Mouse (Mus musculus): ENCODE measurements at regions not wholly inside any gene's neighbourhood (a gene's known extent, or its start where the extent isn't known, plus 50 kb on each side); places are given as distances from the start of the nearest gene placed in this dataset.
A peak's percentile ranks its signal among the peaks of the same experiment; 100 is the strongest.

DNA sequence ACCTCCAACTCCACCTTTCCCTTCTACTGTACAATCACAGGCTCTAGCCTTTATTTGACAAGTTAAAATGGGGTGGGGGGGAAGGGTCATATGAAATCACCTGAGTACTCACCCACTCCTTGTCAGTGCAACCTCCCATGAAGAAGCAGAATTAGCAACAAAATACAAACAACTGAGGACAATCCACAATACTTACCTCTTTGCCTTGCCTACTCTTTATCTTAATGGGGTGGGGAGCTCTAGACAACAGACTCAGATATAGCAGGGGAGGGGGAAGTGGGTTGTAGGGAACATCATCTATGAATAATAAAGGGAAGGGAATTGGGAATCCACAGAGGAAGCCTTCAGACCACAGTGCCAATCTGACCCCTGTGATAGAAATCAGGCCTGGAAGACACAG lies 86.1 kb upstream of the Phyhipl start:
- DNase-seq (ENCODE audit: extremely low spot score in 1 of 2, low spot score in 1 of 2) = no peak

- no peak for DNase-seq (ENCODE audit: extremely low spot score in 1 of 2, low spot score in 1 of 2)
Observed at GRCm38 (mm10) chr10:70740095-70740494, 84.3 kb upstream of the Phyhipl start.

GRCm38 (mm10) chr10:70739348-70739966 lies 83.7 kb upstream of the Phyhipl start:
- DNase-seq (ENCODE audit: extremely low spot score in 1 of 2, low spot score in 1 of 2) = no peak

DNA sequence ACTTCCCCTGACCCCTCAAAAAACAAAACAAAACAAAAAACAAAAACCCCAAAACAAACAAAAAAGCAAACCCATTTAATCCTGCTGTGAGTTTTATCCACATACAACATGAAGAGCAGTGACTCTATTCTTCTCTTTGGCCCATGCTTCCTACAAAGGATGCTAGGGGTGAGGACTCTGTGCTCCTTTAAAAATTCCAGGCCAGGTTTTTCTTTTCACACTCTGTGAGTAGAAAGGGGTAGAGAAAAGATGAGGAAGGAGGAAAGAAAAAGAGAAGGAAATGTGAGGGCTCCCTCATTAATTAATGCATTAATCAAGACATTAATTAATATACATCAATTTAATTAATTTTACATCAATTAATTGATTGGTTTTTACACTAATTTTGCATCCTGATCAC lies 82.9 kb upstream of the Phyhipl start:
- no peak for DNase-seq (ENCODE audit: extremely low spot score in 1 of 2, low spot score in 1 of 2)

- no peak for DNase-seq (ENCODE audit: extremely low spot score in 1 of 2, low spot score in 1 of 2)
Observed at GRCm38 (mm10) chr10:70733956-70734355, 78.2 kb upstream of the Phyhipl start.

GRCm38 (mm10) chr10:70733478-70733877 lies 77.7 kb upstream of the Phyhipl start:
- DNase-seq (ENCODE audit: extremely low spot score in 1 of 2, low spot score in 1 of 2) = no peak

GRCm38 (mm10) chr10:70725091-70725490 lies 69.3 kb upstream of the Phyhipl start:
- DNase-seq (ENCODE audit: extremely low spot score in 1 of 2, low spot score in 1 of 2) = no peak

DNA sequence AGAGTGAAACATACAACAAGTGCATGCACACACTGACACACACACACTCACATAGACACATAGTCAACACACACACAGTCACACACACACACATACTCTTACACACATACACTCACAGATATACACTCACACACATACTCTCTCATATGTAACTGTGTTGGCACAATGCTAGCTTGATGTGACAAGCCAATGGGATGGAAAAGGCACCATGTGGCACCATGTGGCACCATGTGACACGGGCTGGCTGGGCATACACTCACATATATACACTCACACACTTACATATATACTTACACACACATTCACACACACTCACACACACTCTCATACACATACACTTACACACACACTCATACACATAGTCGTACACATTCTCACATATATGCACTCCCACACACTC lies 67.0 kb upstream of the Phyhipl start:
- DNase-seq (ENCODE audit: extremely low spot score in 1 of 2, low spot score in 1 of 2) = no peak

- DNase-seq (ENCODE audit: extremely low spot score in 1 of 2, low spot score in 1 of 2) = no peak
Observed at GRCm38 (mm10) chr10:70722381-70722780, 66.6 kb upstream of the Phyhipl start.

DNA sequence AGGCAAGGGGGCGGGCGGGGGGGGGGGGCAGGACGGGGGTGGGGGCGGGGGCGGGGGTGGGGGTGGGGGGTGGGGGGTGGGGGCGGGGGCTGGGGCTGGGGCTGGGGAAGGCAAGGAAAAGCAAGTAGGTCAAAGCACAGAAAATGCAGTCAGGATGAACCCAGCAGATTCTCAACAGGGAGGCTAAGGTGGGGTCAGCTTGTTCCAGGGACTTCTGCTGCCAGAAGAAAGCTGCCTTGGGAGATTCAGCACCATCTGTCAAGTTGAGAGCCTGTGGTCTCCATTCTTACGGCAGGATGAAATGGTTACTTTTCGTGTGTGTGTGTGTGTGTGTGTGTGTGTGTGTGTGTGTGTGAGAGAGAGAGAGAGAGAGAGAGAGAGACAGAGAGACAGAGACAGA lies 61.7 kb upstream of the Phyhipl start:
- no peak for DNase-seq (ENCODE audit: extremely low spot score in 1 of 2, low spot score in 1 of 2)

DNA sequence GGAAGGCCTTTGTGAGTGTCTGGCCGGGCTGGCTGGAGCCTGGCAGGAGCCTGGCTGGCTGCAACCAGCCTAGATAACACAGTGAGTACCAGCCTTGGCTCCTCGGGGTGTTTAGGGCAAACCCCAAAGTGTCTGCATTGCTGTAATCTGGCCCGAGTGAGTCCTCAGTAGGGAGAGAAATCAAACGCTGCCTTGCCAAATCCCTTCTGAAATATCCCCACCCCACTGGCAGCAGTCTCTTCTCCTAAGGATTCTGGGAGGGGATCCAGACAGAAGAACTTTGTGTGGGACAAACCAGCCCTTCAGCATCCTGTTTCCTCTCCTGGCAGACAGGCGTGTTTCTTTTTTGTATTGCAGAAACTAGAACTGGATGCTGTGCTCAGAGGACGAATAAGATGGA lies 61.3 kb upstream of the Phyhipl start:
- peak; percentile 23 to 29 for DNase-seq (ENCODE audit: extremely low spot score in 1 of 2, low spot score in 1 of 2)

GRCm38 (mm10) chr10:70713306-70713705 lies 57.5 kb upstream of the Phyhipl start:
- no peak for DNase-seq (ENCODE audit: extremely low spot score in 1 of 2, low spot score in 1 of 2)

GRCm38 (mm10) chr10:70708806-70709205 lies 53.0 kb upstream of the Phyhipl start:
- no peak for DNase-seq (ENCODE audit: extremely low spot score in 1 of 2, low spot score in 1 of 2)

Measured in layer of hippocampus, postnatal 25 days (tissue).